Mouse (Mus musculus): ENCODE results near the gene Lrrfip2. TPM values are rescaled to one million over a fixed set of nuclear protein-coding genes. Genes with fewer than 3 reads are reported as not detected.
A peak's percentile ranks its signal among the peaks of the same experiment; 100 is the strongest.

The Lrrfip2 gene
- polyA plus RNA-seq, 1 experiment from 2014 or later = 37.8 TPM

DNA sequence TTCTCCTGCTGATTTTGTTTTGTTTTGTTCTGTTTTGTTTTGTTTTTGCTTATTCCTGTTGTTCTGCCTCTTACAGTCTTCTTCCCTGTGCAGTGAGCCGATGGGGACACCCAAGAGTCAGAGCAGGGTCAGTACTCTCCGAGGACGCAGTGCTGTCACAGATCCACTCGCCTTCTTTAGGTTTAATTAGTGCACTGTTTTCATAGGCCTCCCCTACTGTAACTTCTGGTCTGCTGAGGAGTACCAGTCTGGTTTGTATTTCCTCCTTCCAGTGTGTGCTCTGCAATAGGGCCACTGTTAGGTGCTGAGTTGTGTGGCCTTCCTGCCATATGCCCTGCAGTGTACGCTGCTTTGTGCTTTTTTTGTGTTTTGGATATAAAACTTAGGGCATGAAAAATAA lies 61.6 kb downstream of the Lrrfip2 start:
- no peak overlapping the region for H3K27ac ChIP-seq (ENCODE audit: low read length)
- no peaks in the 10 kb centered on the region for H3K27me3 ChIP-seq (ENCODE audit: insufficient read depth, low read length)
- ATAC-seq (ENCODE audit: low FRiP score, low TSS enrichment) = peak; percentile 77; the same call in 1 of the 2 replicates
- H3K4me2 ChIP-seq (replicated peaks; ENCODE audit: low read depth, low read length) = no peak overlapping the region
- no peaks in the 10 kb centered on the region for H3K9me3 ChIP-seq (ENCODE audit: low read length)
- H3K9ac ChIP-seq (replicated peaks; ENCODE audit: low read length) = no peak overlapping the region
- peaks cover 3% of the 10 kb centered on the region; the same call in 1 of the 2 replicates for H3K36me3 ChIP-seq (ENCODE audit: insufficient read depth, low read length)
- no peak overlapping the region for H3K4me3 ChIP-seq (ENCODE audit: low read length)
- 30% methylated on average over 5 of the region's 5 CpGs for WGBS
- no peaks in the 10 kb centered on the region for H3K4me1 ChIP-seq (ENCODE audit: insufficient read depth, low read length)

DNA sequence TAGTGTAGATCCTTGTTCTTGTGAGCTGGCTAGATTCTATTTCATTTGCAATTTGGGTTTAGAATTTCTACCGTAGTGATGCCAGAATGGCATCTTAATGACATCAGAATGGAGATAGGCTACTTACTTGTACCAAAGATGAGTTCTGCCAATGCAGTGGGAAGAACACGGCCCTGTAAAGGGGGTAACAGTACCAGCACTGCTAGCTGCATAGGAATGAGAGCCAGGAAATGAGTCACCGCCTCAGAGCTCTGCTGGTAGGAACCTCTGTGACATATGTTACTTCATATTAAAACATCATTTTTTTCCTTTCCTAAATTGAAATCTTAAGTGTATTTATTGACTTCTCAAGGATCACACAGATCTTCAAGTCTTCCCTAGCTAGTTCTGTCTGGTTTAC lies 64.8 kb downstream of the Lrrfip2 start:
- H3K9ac ChIP-seq (replicated peaks; ENCODE audit: low read length) = no peak overlapping the region
- H3K27ac ChIP-seq (ENCODE audit: low read length) = no peak overlapping the region
- no peaks in the 10 kb centered on the region for H3K9me3 ChIP-seq (ENCODE audit: low read length)
- H3K36me3 ChIP-seq (ENCODE audit: insufficient read depth, low read length) = peaks cover 3% of the 10 kb centered on the region; the same call in 1 of the 2 replicates
- ATAC-seq (ENCODE audit: low FRiP score, low TSS enrichment) = no peak
- WGBS = 72% methylated on average over 3 of the region's 3 CpGs
- no peaks in the 10 kb centered on the region for H3K4me1 ChIP-seq (ENCODE audit: insufficient read depth, low read length)
- H3K4me2 ChIP-seq (replicated peaks; ENCODE audit: low read depth, low read length) = no peak overlapping the region
- H3K4me3 ChIP-seq (ENCODE audit: low read length) = no peak overlapping the region
- H3K27me3 ChIP-seq (ENCODE audit: insufficient read depth, low read length) = no peaks in the 10 kb centered on the region

DNA sequence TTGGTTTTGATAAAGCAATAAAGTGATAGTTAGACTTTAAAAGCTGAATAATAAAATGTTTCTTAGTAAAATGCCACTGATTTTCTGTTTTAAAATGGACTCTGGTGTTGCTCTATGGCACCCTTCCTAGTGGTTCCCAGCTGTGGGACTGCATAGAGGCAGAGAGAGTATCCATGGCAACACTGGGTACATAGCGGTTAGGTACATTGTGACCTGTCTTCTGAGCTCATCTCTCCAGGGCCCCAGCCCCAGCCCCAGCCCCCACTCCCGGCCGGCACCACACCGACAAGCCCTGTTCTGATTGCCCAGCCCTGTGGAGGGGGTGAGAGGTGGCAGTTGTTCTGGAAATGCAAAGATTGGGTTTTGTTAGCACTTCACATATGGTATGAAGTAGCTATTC lies 67.5 kb downstream of the Lrrfip2 start:
- 68% methylated on average over 4 of the region's 4 CpGs for WGBS
- Histone ChIP-seq H3K4me2 (replicated peaks; ENCODE audit: low read depth, low read length) (no peak overlapping the region), H3K36me3 (ENCODE audit: insufficient read depth, low read length) (peaks cover 12% of the 10 kb centered on the region), H3K27me3 (ENCODE audit: insufficient read depth, low read length) (no peaks in the 10 kb centered on the region), H3K9ac (replicated peaks; ENCODE audit: low read length) (no peak overlapping the region), H3K27ac (ENCODE audit: low read length) (no peak overlapping the region), H3K4me1 (ENCODE audit: insufficient read depth, low read length) (no peaks in the 10 kb centered on the region), H3K4me3 (ENCODE audit: low read length) (no peak overlapping the region), H3K9me3 (ENCODE audit: low read length) (no peaks in the 10 kb centered on the region)
- ATAC-seq (ENCODE audit: low FRiP score, low TSS enrichment) = no peak

DNA sequence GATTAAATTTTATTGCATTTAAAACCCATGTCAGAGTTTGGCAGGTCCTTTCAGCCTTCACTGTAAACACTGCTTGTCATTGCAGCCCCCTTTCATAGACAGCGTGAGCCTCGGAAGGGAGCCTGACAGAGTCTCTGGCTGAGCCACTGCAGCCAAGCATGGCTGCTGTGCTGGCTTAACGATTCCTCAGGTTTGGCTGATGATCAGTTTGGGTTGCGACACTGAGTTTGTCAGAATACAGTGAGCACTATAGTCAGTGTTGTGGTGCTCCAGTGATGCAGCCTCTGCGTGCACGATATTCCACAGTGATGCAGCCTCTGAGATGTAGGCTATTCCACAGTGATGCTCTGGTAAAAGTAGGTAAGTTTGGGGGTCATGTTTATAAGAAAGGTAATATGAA lies 69.5 kb downstream of the Lrrfip2 start:
- Histone ChIP-seq H3K9ac (replicated peaks; ENCODE audit: low read length) (no peak overlapping the region), H3K27ac (ENCODE audit: low read length) (no peak overlapping the region), H3K4me2 (replicated peaks; ENCODE audit: low read depth, low read length) (no peak overlapping the region), H3K27me3 (ENCODE audit: insufficient read depth, low read length) (no peaks in the 10 kb centered on the region), H3K9me3 (ENCODE audit: low read length) (no peaks in the 10 kb centered on the region), H3K36me3 (ENCODE audit: insufficient read depth, low read length) (peaks cover 14% of the 10 kb centered on the region), H3K4me3 (ENCODE audit: low read length) (no peak overlapping the region), H3K4me1 (ENCODE audit: insufficient read depth, low read length) (no peaks in the 10 kb centered on the region)
- 88% methylated on average over 6 of the region's 6 CpGs for WGBS
- no peak for ATAC-seq (ENCODE audit: low FRiP score, low TSS enrichment)

DNA sequence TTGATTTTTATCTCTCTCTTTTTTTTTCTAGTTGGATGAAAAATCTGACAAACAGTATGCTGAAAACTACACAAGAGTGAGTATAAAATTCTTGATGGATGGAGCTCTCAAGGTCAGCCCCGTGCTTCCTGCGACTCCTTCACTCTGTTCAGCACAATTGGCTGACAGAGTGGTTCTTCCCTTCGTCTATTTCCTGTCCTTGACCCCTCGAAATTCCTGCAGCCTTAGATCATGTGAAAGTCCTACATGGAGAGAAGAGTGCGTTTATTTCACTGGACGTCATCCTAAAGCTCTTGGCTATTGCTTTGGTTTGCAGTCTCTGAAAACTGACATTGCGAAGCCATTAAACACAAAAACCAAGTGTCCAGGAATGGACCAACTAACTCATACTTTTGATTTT lies 71.3 kb downstream of the Lrrfip2 start:
- H3K4me2 ChIP-seq (replicated peaks; ENCODE audit: low read depth, low read length) = no peak overlapping the region
- H3K9ac ChIP-seq (replicated peaks; ENCODE audit: low read length) = no peak overlapping the region
- H3K4me1 ChIP-seq (ENCODE audit: insufficient read depth, low read length) = no peaks in the 10 kb centered on the region
- H3K36me3 ChIP-seq (ENCODE audit: insufficient read depth, low read length) = peaks cover 18% of the 10 kb centered on the region
- 65% methylated on average over 7 of the region's 7 CpGs for WGBS
- no peak overlapping the region for H3K4me3 ChIP-seq (ENCODE audit: low read length)
- H3K27me3 ChIP-seq (ENCODE audit: insufficient read depth, low read length) = no peaks in the 10 kb centered on the region
- no peaks in the 10 kb centered on the region for H3K9me3 ChIP-seq (ENCODE audit: low read length)
- no peak for ATAC-seq (ENCODE audit: low FRiP score, low TSS enrichment)
- peak overlapping the region; percentile 15; the same call in 1 of the 2 replicates for H3K27ac ChIP-seq (ENCODE audit: low read length)

GRCm38 (mm10) chr9:111193211-111193610 lies 75.8 kb downstream of the Lrrfip2 start:
- no peak for ATAC-seq (ENCODE audit: low FRiP score, low TSS enrichment)
- H3K4me3 ChIP-seq (ENCODE audit: low read length) = no peak overlapping the region
- WGBS = 75% methylated on average over 2 of the region's 2 CpGs
- H3K4me1 ChIP-seq (ENCODE audit: insufficient read depth, low read length) = no peaks in the 10 kb centered on the region
- H3K4me2 ChIP-seq (replicated peaks; ENCODE audit: low read depth, low read length) = no peak overlapping the region
- H3K9me3 ChIP-seq (ENCODE audit: low read length) = no peaks in the 10 kb centered on the region
- no peak overlapping the region for H3K27ac ChIP-seq (ENCODE audit: low read length)
- H3K36me3 ChIP-seq (ENCODE audit: insufficient read depth, low read length) = peaks cover 18% of the 10 kb centered on the region
- H3K27me3 ChIP-seq (ENCODE audit: insufficient read depth, low read length) = no peaks in the 10 kb centered on the region
- H3K9ac ChIP-seq (replicated peaks; ENCODE audit: low read length) = no peak overlapping the region

DNA sequence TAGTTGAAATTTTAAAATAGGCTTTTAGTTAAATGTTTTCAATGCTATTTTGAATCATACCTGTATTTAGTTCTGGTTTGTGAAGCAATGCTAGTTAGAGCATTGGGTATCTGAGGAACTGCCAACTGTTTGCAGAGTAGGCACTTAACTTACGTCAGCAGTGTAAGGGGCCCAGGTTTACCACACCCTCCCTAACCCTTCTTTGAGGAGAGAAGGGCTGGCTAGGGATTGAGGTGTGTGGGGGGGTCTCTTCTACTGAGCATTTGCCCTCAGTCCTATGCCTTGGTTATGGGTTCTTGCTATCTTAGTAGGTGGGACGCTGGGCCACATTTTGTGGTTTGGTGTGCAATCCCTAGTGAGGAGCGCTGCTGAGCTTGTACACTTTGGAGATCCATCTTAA lies 79.7 kb downstream of the Lrrfip2 start:
- Histone ChIP-seq H3K36me3 (ENCODE audit: insufficient read depth, low read length) (peaks cover 4% of the 10 kb centered on the region; the same call in 1 of the 2 replicates), H3K9me3 (ENCODE audit: low read length) (no peaks in the 10 kb centered on the region), H3K27me3 (ENCODE audit: insufficient read depth, low read length) (no peaks in the 10 kb centered on the region), H3K4me3 (ENCODE audit: low read length) (no peak overlapping the region), H3K4me1 (ENCODE audit: insufficient read depth, low read length) (no peaks in the 10 kb centered on the region), H3K4me2 (replicated peaks; ENCODE audit: low read depth, low read length) (no peak overlapping the region), H3K9ac (replicated peaks; ENCODE audit: low read length) (no peak overlapping the region), H3K27ac (ENCODE audit: low read length) (no peak overlapping the region)
- 91% methylated on average over 3 of the region's 3 CpGs for WGBS
- ATAC-seq (ENCODE audit: low FRiP score, low TSS enrichment) = no peak

DNA sequence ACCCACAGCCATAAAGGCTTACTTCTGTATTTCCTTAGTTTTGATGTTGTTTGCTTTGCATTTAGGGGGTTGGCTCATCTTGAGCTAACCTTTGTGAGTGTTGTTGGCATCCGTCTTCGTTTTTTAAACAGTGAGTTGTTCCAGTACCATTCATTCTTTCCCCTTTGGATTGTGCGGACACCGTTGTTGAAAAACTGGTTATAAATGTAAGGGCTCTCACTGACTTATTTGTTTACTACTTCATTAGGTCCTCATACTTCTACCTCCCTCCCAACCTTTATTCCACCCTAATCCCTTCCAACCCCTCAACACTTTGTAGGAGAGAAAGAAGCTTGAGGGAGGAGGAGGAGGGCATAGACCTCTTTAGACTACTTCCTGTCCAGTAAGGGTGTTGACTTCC lies 80.3 kb downstream of the Lrrfip2 start:
- no peak overlapping the region for H3K4me2 ChIP-seq (replicated peaks; ENCODE audit: low read depth, low read length)
- H3K27ac ChIP-seq (ENCODE audit: low read length) = no peak overlapping the region
- no peak overlapping the region for H3K4me3 ChIP-seq (ENCODE audit: low read length)
- WGBS = 96% methylated on average over 4 of the region's 4 CpGs
- peaks cover 4% of the 10 kb centered on the region; the same call in 1 of the 2 replicates for H3K36me3 ChIP-seq (ENCODE audit: insufficient read depth, low read length)
- H3K27me3 ChIP-seq (ENCODE audit: insufficient read depth, low read length) = no peaks in the 10 kb centered on the region
- H3K9ac ChIP-seq (replicated peaks; ENCODE audit: low read length) = no peak overlapping the region
- ATAC-seq (ENCODE audit: low FRiP score, low TSS enrichment) = no peak
- no peaks in the 10 kb centered on the region for H3K9me3 ChIP-seq (ENCODE audit: low read length)
- H3K4me1 ChIP-seq (ENCODE audit: insufficient read depth, low read length) = no peaks in the 10 kb centered on the region

DNA sequence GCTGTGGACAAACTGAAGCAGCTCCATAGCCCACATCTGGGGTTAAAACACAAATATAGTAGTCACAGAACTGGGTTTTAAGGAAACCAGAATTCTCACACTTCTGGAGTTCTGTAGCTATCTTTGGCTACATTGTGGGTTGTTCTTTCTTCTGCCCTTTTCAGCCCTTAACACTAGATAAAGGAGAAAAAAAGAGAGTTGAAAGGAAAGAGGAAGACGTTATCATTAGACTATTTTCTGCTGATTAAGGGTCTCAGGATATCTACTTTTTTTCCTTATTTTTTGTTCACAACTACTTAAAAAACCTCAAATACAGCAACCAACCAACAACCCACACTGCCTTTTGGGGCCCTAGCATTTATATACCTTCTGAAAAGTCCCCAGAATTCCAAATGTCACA lies 80.9 kb downstream of the Lrrfip2 start:
- Histone ChIP-seq H3K9ac (replicated peaks; ENCODE audit: low read length) (no peak overlapping the region), H3K4me3 (ENCODE audit: low read length) (no peak overlapping the region), H3K27ac (ENCODE audit: low read length) (no peak overlapping the region), H3K4me1 (ENCODE audit: insufficient read depth, low read length) (no peaks in the 10 kb centered on the region), H3K36me3 (ENCODE audit: insufficient read depth, low read length) (peaks cover 4% of the 10 kb centered on the region; the same call in 1 of the 2 replicates), H3K4me2 (replicated peaks; ENCODE audit: low read depth, low read length) (no peak overlapping the region), H3K9me3 (ENCODE audit: low read length) (no peaks in the 10 kb centered on the region), H3K27me3 (ENCODE audit: insufficient read depth, low read length) (no peaks in the 10 kb centered on the region)
- WGBS = 85% methylated on average over 1 of the region's 1 CpGs
- ATAC-seq (ENCODE audit: low FRiP score, low TSS enrichment) = no peak

- no peak overlapping the region for H3K27ac ChIP-seq (ENCODE audit: low read length)
Observed at GRCm38 (mm10) chr9:111200208-111200607, 82.8 kb downstream of the Lrrfip2 start.

More at GRCm38 (mm10) chr9:111200208-111200607, 82.8 kb downstream of the Lrrfip2 start:
- Histone ChIP-seq H3K4me3 (ENCODE audit: low read length) (no peak overlapping the region), H3K36me3 (ENCODE audit: insufficient read depth, low read length) (peaks cover 3% of the 10 kb centered on the region; the same call in 1 of the 2 replicates), H3K4me1 (ENCODE audit: insufficient read depth, low read length) (peaks cover 6% of the 10 kb centered on the region; the same call in 1 of the 2 replicates), H3K9ac (replicated peaks; ENCODE audit: low read length) (no peak overlapping the region), H3K4me2 (replicated peaks; ENCODE audit: low read depth, low read length) (no peak overlapping the region), H3K9me3 (ENCODE audit: low read length) (no peaks in the 10 kb centered on the region), H3K27me3 (ENCODE audit: insufficient read depth, low read length) (no peaks in the 10 kb centered on the region)
- ATAC-seq (ENCODE audit: low FRiP score, low TSS enrichment) = no peak
